Mouse (Mus musculus) forebrain, embryonic 16.5 days (tissue): ENCODE measurements around the gene Brf1. TPM values are rescaled to one million over a fixed set of nuclear protein-coding genes. Genes with fewer than 3 reads are reported as not detected.

ENCODE experiments used
- ATAC-seq: fragments of 200-750 bp; cut with Nextera tagmentation; 2 replicates; pipeline ENCODE4 v1.8.0; 2017; ENCODE audit warnings: mild to moderate bottlenecking, moderate library complexity
- H3K27ac ChIP-seq: fragments of 300-500 bp; sonication (generic); 2 replicates; pipeline ENCODE4 v1.5.1; 2014; ENCODE audit warnings: low read length, control low read depth
- H3K27me3 ChIP-seq: fragments of 300-500 bp; sonication (generic); replicated peaks from 2 replicates; pipeline ENCODE4 v1.6.1; 2014; ENCODE audit warnings: low read length; ENCODE audit not compliant: control insufficient read depth, insufficient read depth
- H3K36me3 ChIP-seq: fragments of 300-500 bp; sonication (generic); 2 replicates; pipeline ENCODE4 v1.6.1; 2014; ENCODE audit not compliant: control insufficient read depth, insufficient read depth
- H3K4me1 ChIP-seq: fragments of 300-500 bp; sonication (generic); replicated peaks from 2 replicates; pipeline ENCODE4 v1.6.1; 2014; ENCODE audit warnings: low read length; ENCODE audit not compliant: control insufficient read depth, insufficient read depth
- H3K4me2 ChIP-seq: fragments of 300-500 bp; sonication (generic); 2 replicates; pipeline ENCODE4 v1.6.1; 2014; ENCODE audit warnings: mild to moderate bottlenecking, low read length, control low read depth
- H3K4me3 ChIP-seq: fragments of 300-500 bp; sonication (generic); replicated peaks from 2 replicates; pipeline ENCODE4 v1.5.1; 2014; ENCODE audit warnings: mild to moderate bottlenecking, low read length, control low read depth
- H3K9ac ChIP-seq: fragments of 300-500 bp; sonication (generic); replicated peaks from 2 replicates; pipeline ENCODE4 v1.6.1; 2014; ENCODE audit warnings: low read depth, low read length, control low read depth
- H3K9me3 ChIP-seq: fragments of 300-500 bp; sonication (generic); 2 replicates; pipeline ENCODE4 v1.6.1; 2016; ENCODE audit warnings: low read length; ENCODE audit not compliant: control insufficient read depth
- WGBS: fragments of 180-500 bp; shearing (Covaris S2); extraction: QIAGEN DNeasy Blood & Tissue Kit; methylation state at CpG from one replicate; pipeline ENCODE4 v1.1.7; 2014; 5-methylcytosine and 5-hydroxymethylcytosine counted together
- polyA plus RNA-seq: library from polyadenylated mRNA; unstranded; fragments of >200 nt; fragmentation: Nextera tagmentation; extraction: Ambion mirVana; gene quantifications from 2 replicates; pipeline ENCODE4 v1.2.1, GENCODE M21; 2015

Gene Brf1
- 60.8 and 64.6 TPM in 2 replicates for polyA plus RNA-seq

- Histone ChIP-seq H3K27ac (peak within 1 kb of the TSS; percentile 94), H3K9ac (peak within 1 kb of the TSS; percentile 97), H3K9me3 (no peaks in the 10 kb centered on the region), H3K4me2 (peak within 1 kb of the TSS; percentile 93), H3K27me3 (no peaks in the 10 kb centered on the region), H3K4me3 (peak within 1 kb of the TSS; percentile 92), H3K4me1 (peaks cover 18% of the 10 kb centered on the region), H3K36me3 (no peaks in the 10 kb centered on the region)
- peak; percentile 98 for ATAC-seq
- under 1% methylated on average over 79 of the region's 96 CpGs for WGBS
Observed at GRCm38 (mm10) chr12:113000294-113001132, at the start of gene Brf1. Brf1 (minus strand) TSS chr12:113000704.

DNA sequence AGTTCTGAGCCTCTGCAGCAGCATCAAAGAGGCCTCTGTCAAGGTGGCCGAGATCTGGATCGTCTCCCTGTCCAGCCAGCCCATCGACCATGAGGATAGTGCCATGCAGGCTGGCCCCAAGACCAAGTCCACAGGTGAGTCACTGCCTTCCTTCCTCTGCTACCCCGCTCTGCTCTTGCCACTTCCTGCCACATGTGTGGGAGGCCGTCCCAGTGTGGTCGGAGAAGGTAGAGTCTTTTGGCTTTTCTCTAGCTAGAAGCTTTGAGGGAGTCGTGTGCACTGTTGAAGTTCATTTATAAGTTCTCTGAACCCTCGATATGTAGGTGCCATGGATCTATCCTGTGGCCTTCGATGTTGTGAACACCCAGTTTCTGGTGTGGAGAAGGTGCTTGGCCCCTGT lies 49.3 kb upstream of the Brf1 start:
- Histone ChIP-seq H3K4me2 (no peak overlapping the region), H3K4me1 (no peaks in the 10 kb centered on the region), H3K9ac (no peak overlapping the region), H3K36me3 (peaks cover 27% of the 10 kb centered on the region), H3K27ac (no peak overlapping the region), H3K4me3 (no peak overlapping the region), H3K27me3 (no peaks in the 10 kb centered on the region), H3K9me3 (no peaks in the 10 kb centered on the region)
- 96% methylated on average over 9 of the region's 9 CpGs for WGBS
- ATAC-seq, result no peak

GRCm38 (mm10) chr12:113048103-113048502 lies 47.6 kb upstream of the Brf1 start:
- no peaks in the 10 kb centered on the region for H3K4me1 ChIP-seq
- no peak overlapping the region for H3K9ac ChIP-seq
- H3K4me3 ChIP-seq, result no peak overlapping the region
- H3K4me2 ChIP-seq, result no peak overlapping the region
- peaks cover 18% of the 10 kb centered on the region for H3K36me3 ChIP-seq
- no peak for ATAC-seq
- no peaks in the 10 kb centered on the region for H3K9me3 ChIP-seq
- no peak overlapping the region for H3K27ac ChIP-seq
- no peaks in the 10 kb centered on the region for H3K27me3 ChIP-seq
- 92% methylated on average over 5 of the region's 5 CpGs for WGBS

GRCm38 (mm10) chr12:113046861-113047260 lies 46.4 kb upstream of the Brf1 start:
- Histone ChIP-seq H3K4me1 (peaks cover under 1% of the 10 kb centered on the region; the same call in 1 of the 2 replicates), H3K4me3 (no peak overlapping the region), H3K27ac (no peak overlapping the region), H3K9ac (no peak overlapping the region), H3K27me3 (no peaks in the 10 kb centered on the region), H3K36me3 (peaks cover 10% of the 10 kb centered on the region), H3K9me3 (no peaks in the 10 kb centered on the region), H3K4me2 (no peak overlapping the region)
- ATAC-seq, result no peak
- WGBS, result 93% methylated on average over 15 of the region's 15 CpGs

DNA sequence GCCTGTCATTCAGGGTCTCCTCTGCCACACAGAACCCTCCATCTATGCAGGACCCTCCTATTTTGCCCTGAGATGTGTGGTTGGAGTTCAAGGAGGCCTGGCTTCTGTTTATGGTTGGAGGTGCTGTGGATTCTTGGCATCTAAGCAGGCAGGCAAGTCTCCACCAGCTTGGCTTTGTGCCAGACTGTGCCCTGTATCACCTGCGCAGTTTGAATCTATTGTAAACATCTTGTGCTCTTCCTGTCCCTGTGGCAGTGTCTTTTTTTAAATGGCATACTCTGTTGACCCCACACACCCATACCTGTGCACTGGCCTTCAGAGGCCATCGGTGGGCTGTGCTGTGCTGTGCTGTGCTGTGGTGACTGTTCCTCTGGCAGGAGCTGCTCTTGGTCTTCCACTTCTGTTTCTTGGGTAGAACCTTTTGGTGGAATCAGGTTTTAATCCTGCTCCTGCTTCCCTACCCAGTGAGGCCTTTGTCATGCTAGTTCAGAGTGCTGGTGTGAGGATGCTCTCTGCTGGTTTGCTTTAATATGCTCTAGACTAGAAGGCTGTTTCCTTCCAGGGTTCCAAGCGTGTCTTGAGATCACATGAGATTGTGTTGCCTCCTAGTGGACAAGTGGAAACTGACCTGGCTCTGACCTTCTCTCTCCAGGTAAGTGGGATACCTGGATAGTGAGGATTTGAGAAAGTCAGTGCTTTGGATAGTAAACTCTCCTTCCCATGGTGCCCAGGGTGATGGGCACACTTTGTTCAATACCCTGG lies 44.6 kb upstream of the Brf1 start:
- ATAC-seq, result no peak

DNA sequence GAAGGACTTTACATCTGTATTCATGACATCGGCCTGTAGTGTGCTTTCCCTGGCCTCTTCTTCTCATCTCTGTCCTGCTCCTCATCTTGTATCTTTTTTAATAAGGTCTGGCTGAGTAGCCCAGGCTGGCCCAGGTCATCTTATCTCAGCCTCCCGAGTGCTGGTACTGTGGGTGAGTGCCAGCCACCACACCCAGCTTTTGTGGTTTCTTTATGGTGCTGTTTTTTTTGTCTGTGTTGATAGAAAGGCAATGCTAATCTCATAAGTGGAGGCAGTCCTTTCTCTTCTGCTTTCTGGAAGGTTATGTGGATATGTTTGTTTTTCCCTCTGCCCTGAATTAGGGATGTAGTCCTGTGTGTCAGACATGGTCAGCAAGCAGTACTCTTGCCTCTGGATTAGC lies 42.0 kb upstream of the Brf1 start:
- no peak for ATAC-seq

More for the DNA sequence above, 44.6 kb upstream of the Brf1 start:
- no peak overlapping the region for H3K4me3 ChIP-seq
- no peaks in the 10 kb centered on the region for H3K9me3 ChIP-seq
- H3K36me3 ChIP-seq, result peaks cover 3% of the 10 kb centered on the region; the same call in 1 of the 2 replicates
- WGBS, result 77% methylated on average over 3 of the region's 3 CpGs
- H3K4me2 ChIP-seq, result no peak overlapping the region
- H3K9ac ChIP-seq, result no peak overlapping the region
- peaks cover 14% of the 10 kb centered on the region for H3K4me1 ChIP-seq
- no peak overlapping the region for H3K27ac ChIP-seq
- no peaks in the 10 kb centered on the region for H3K27me3 ChIP-seq

GRCm38 (mm10) chr12:113041481-113042439 lies 41.3 kb upstream of the Brf1 start:
- peaks cover 14% of the 10 kb centered on the region for H3K4me1 ChIP-seq
- peak overlapping the region; percentile 64 for H3K27ac ChIP-seq
- no peak overlapping the region for H3K9ac ChIP-seq
- no peaks in the 10 kb centered on the region for H3K27me3 ChIP-seq
- peak; percentile 79 for ATAC-seq
- H3K36me3 ChIP-seq, result no peaks in the 10 kb centered on the region; the same call in 1 of the 2 replicates
- no peak overlapping the region for H3K4me3 ChIP-seq
- WGBS, result 66% methylated on average over 14 of the region's 15 CpGs
- H3K9me3 ChIP-seq, result no peaks in the 10 kb centered on the region
- no peak overlapping the region for H3K4me2 ChIP-seq

More for the DNA sequence above, 42.0 kb upstream of the Brf1 start:
- Histone ChIP-seq H3K36me3 (no peaks in the 10 kb centered on the region; the same call in 1 of the 2 replicates), H3K4me3 (no peak overlapping the region), H3K27ac (no peak overlapping the region), H3K9ac (no peak overlapping the region), H3K9me3 (no peaks in the 10 kb centered on the region), H3K4me1 (peaks cover 14% of the 10 kb centered on the region), H3K4me2 (no peak overlapping the region), H3K27me3 (no peaks in the 10 kb centered on the region)
- whole genome bisulfite sequencing, result 88% methylated on average over 2 of the region's 2 CpGs

DNA sequence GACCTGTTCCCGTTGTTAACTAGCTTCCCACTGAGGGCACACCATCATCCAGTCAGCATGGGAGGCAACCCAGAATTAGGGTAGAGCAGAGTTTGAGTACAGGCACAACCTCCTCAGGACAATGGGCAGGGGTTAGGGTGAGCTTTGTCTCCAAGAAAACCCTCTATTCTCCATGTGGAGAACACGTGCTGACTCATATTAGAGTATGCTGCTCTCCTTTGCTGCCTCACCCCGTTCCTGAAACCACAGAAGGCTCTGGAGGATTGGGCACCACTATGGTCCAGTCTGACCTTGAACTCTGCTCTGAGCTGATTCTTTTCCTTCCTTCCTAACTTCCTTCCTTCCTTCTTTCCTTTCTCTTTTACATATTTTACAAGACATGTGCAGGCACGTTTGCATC lies 37.9 kb upstream of the Brf1 start:
- 98% methylated on average over 4 of the region's 4 CpGs for WGBS
- Histone ChIP-seq H3K27ac (no peak overlapping the region), H3K4me2 (no peak overlapping the region), H3K9me3 (no peaks in the 10 kb centered on the region), H3K27me3 (no peaks in the 10 kb centered on the region), H3K4me1 (peaks cover 19% of the 10 kb centered on the region), H3K4me3 (no peak overlapping the region), H3K9ac (no peak overlapping the region), H3K36me3 (no peaks in the 10 kb centered on the region)
- ATAC-seq, result no peak
